Mouse (Mus musculus) embryonic facial prominence, embryonic 11.5 days (tissue): ENCODE results near the gene Eef1akmt2. TPM values are rescaled to one million over a fixed set of nuclear protein-coding genes. Genes with fewer than 3 reads are reported as not detected.
A peak's percentile ranks its signal among the peaks of the same experiment; 100 is the strongest.

Experiments
- ATAC-seq: fragments of 200-750 bp; cut with Nextera tagmentation; replicated peaks from 2 replicates; pipeline ENCODE4 v1.8.0; 2017; ENCODE audit warnings: low read depth; ENCODE audit not compliant: insufficient number of reproducible peaks, low FRiP score, low TSS enrichment
- DNase-seq: peaks from one replicate; pipeline ENCODE4 v3.0.0-alpha.2; 2015; ENCODE audit warnings: low spot score
- H3K27ac ChIP-seq: fragments of 300-500 bp; sonication (generic); replicated peaks from 2 replicates; pipeline ENCODE4 v1.5.1; 2014; ENCODE audit warnings: mild to moderate bottlenecking, low read depth, low read length, control low read depth
- H3K27me3 ChIP-seq: fragments of 300-500 bp; sonication (generic); 2 replicates; pipeline ENCODE4 v1.6.1; 2014; ENCODE audit warnings: mild to moderate bottlenecking, low read length, moderate library complexity, mixed read lengths; ENCODE audit not compliant: control insufficient read depth, insufficient read depth
- H3K36me3 ChIP-seq: fragments of 300-500 bp; sonication (generic); replicated peaks from 2 replicates; pipeline ENCODE4 v1.6.1; 2014; ENCODE audit warnings: low read depth, mild to moderate bottlenecking, low read length, moderate library complexity, mixed read lengths; ENCODE audit not compliant: control insufficient read depth, insufficient read depth
- H3K4me1 ChIP-seq: fragments of 300-500 bp; sonication (generic); 2 replicates; pipeline ENCODE4 v1.6.1; 2014; ENCODE audit warnings: low read length, mixed read lengths; ENCODE audit not compliant: control insufficient read depth, insufficient read depth
- H3K4me2 ChIP-seq: fragments of 300-500 bp; sonication (generic); 2 replicates; pipeline ENCODE4 v1.6.1; 2014; ENCODE audit warnings: low read depth, mild to moderate bottlenecking, control low read depth, low read length, moderate library complexity
- H3K4me3 ChIP-seq: fragments of 300-500 bp; sonication (generic); 2 replicates; pipeline ENCODE4 v1.5.1; 2014; ENCODE audit warnings: low read depth, low read length, control low read depth
- H3K9ac ChIP-seq: fragments of 300-500 bp; sonication (generic); replicated peaks from 2 replicates; pipeline ENCODE4 v1.6.1; 2014; ENCODE audit warnings: mild to moderate bottlenecking, control low read depth, low read length
- H3K9me3 ChIP-seq: fragments of 300-500 bp; sonication (generic); replicated peaks from 2 replicates; pipeline ENCODE4 v1.6.1; 2016; ENCODE audit warnings: mild to moderate bottlenecking, low read length, inconsistent platforms, mixed read lengths; ENCODE audit not compliant: control insufficient read depth
- WGBS: fragments of 180-500 bp; shearing (Covaris S2); extraction: QIAGEN DNeasy Blood & Tissue Kit; methylation state at CpG from one replicate; pipeline ENCODE4 v1.1.7; 2014; 5-methylcytosine and 5-hydroxymethylcytosine counted together
- polyA plus RNA-seq: library from polyadenylated mRNA; unstranded; fragments of >200 nt; fragmentation: Nextera tagmentation; extraction: Ambion mirVana; gene quantifications from 2 replicates; pipeline ENCODE4 v1.2.1, GENCODE M21; 2014

Gene Eef1akmt2
- polyA plus RNA-seq, 1 experiment from 2014 or later = 90.8 TPM

- Histone ChIP-seq H3K27ac (no peak overlapping the region), H3K27me3 (no peaks in the 10 kb centered on the region), H3K9me3 (no peaks in the 10 kb centered on the region), H3K36me3 (no peaks in the 10 kb centered on the region; the same call in 1 of the 2 replicates), H3K4me1 (no peaks in the 10 kb centered on the region), H3K9ac (no peak overlapping the region), H3K4me2 (no peak overlapping the region), H3K4me3 (no peak overlapping the region)
- 84% methylated on average over 4 of the region's 4 CpGs for WGBS
- no peak for ATAC-seq
- DNase-seq = no peak
Observed at GRCm38 (mm10) chr7:132830955-132831354, 21.5 kb downstream of the Eef1akmt2 start.

GRCm38 (mm10) chr7:132824346-132825022 is 28.0 kb downstream of the Eef1akmt2 start:
- Histone ChIP-seq H3K27ac (no peak overlapping the region), H3K9ac (no peak overlapping the region), H3K4me2 (no peak overlapping the region), H3K27me3 (no peaks in the 10 kb centered on the region), H3K4me3 (no peak overlapping the region), H3K36me3 (no peaks in the 10 kb centered on the region; the same call in 1 of the 2 replicates), H3K4me1 (no peaks in the 10 kb centered on the region), H3K9me3 (no peaks in the 10 kb centered on the region)
- DNase-seq (no peak), ATAC-seq (no peak)
- 35% methylated on average over 1 of the region's 1 CpGs for WGBS

GRCm38 (mm10) chr7:132823832-132824231 is 28.6 kb downstream of the Eef1akmt2 start:
- no peaks in the 10 kb centered on the region for H3K4me1 ChIP-seq
- H3K27me3 ChIP-seq = no peaks in the 10 kb centered on the region
- H3K36me3 ChIP-seq = no peaks in the 10 kb centered on the region; the same call in 1 of the 2 replicates
- no peak overlapping the region for H3K4me2 ChIP-seq
- no peak overlapping the region for H3K4me3 ChIP-seq
- DNase-seq (no peak), ATAC-seq (no peak)
- H3K9ac ChIP-seq = no peak overlapping the region
- no peaks in the 10 kb centered on the region for H3K9me3 ChIP-seq
- no peak overlapping the region for H3K27ac ChIP-seq

GRCm38 (mm10) chr7:132820692-132821091 is 31.8 kb downstream of the Eef1akmt2 start:
- ATAC-seq (no peak), DNase-seq (no peak)
- H3K4me3 ChIP-seq = no peak overlapping the region
- H3K36me3 ChIP-seq = no peaks in the 10 kb centered on the region
- H3K27ac ChIP-seq = no peak overlapping the region
- WGBS = 76% methylated on average over 3 of the region's 3 CpGs
- H3K9ac ChIP-seq = no peak overlapping the region
- H3K27me3 ChIP-seq = no peaks in the 10 kb centered on the region
- H3K9me3 ChIP-seq = no peaks in the 10 kb centered on the region
- no peak overlapping the region for H3K4me2 ChIP-seq
- no peaks in the 10 kb centered on the region for H3K4me1 ChIP-seq

- WGBS = 89% methylated on average over 6 of the region's 6 CpGs
- no peak overlapping the region for H3K4me2 ChIP-seq
- ATAC-seq (no peak), DNase-seq (no peak)
- H3K27me3 ChIP-seq = no peaks in the 10 kb centered on the region
- H3K27ac ChIP-seq = no peak overlapping the region
- H3K4me3 ChIP-seq = no peak overlapping the region
- no peaks in the 10 kb centered on the region for H3K9me3 ChIP-seq
- no peak overlapping the region for H3K9ac ChIP-seq
- no peaks in the 10 kb centered on the region for H3K4me1 ChIP-seq
- H3K36me3 ChIP-seq = no peaks in the 10 kb centered on the region
Observed at GRCm38 (mm10) chr7:132817056-132817455, 35.4 kb downstream of the Eef1akmt2 start.

- H3K36me3 ChIP-seq = no peaks in the 10 kb centered on the region
- H3K9ac ChIP-seq = no peak overlapping the region
- ATAC-seq = no peak
- no peak overlapping the region for H3K27ac ChIP-seq
- H3K4me1 ChIP-seq = no peaks in the 10 kb centered on the region
- 70% methylated on average over 2 of the region's 2 CpGs for WGBS
- no peaks in the 10 kb centered on the region for H3K9me3 ChIP-seq
- H3K4me3 ChIP-seq = no peak overlapping the region
- no peak for DNase-seq
- H3K4me2 ChIP-seq = no peak overlapping the region
- no peaks in the 10 kb centered on the region for H3K27me3 ChIP-seq
Observed at GRCm38 (mm10) chr7:132816528-132816927, 35.9 kb downstream of the Eef1akmt2 start.

- no peak for ATAC-seq
Observed at GRCm38 (mm10) chr7:132815081-132815480, 37.4 kb downstream of the Eef1akmt2 start.

GRCm38 (mm10) chr7:132814089-132814450 is 38.4 kb downstream of the Eef1akmt2 start:
- WGBS = 3% methylated on average over 7 of the region's 7 CpGs
- Histone ChIP-seq H3K27ac (peak overlapping the region; percentile 81), H3K36me3 (no peaks in the 10 kb centered on the region), H3K4me2 (peak overlapping the region; percentile 91), H3K9ac (peak overlapping the region; percentile 91), H3K4me1 (peaks cover 13% of the 10 kb centered on the region), H3K4me3 (peak overlapping the region; percentile 72), H3K9me3 (no peaks in the 10 kb centered on the region), H3K27me3 (no peaks in the 10 kb centered on the region)
- DNase-seq (no peak), ATAC-seq (no peak)

More at GRCm38 (mm10) chr7:132815081-132815480, 37.4 kb downstream of the Eef1akmt2 start:
- Histone ChIP-seq H3K27ac (no peak overlapping the region), H3K4me1 (peaks cover 9% of the 10 kb centered on the region), H3K27me3 (no peaks in the 10 kb centered on the region), H3K9ac (no peak overlapping the region), H3K4me3 (no peak overlapping the region), H3K36me3 (no peaks in the 10 kb centered on the region), H3K9me3 (no peaks in the 10 kb centered on the region), H3K4me2 (no peak overlapping the region)
- DNase-seq = peak; percentile 83
- 24% methylated on average over 5 of the region's 5 CpGs for WGBS
